ENCODE assay signal across 27 mouse cellular contexts in the genomic region with DNA sequence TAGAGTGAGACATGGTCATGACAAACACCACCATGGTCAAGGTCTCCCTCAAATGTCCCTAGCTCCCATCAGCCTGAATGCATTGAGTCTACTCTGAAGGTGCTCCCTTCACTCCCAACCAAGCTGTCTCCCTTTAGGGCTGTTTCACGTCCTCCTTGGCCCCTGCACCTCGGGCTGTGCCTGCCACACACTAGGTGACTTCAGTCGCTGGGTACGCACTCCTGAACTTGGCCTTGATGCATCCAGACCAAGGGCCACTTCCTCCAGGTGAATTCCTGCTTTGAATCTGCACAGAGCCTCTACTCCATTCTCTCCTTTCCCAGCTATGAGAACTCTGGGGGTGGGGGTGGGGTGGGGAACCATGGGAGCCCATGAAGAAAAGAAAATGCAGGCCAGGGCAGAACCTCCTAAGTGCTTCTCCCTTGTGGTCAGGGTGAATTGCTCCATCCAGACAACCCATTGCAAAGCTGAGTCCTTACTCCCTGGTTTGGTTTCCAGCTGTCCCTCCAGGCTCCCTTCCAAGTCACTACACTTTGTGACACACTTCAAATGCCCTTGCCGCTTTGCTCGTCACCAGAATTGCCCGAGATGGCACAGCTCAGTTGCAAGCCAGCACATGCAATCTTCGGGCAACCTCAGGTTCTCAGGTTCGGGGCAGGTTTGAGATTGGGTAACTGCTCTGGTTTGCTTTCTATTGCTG.
DNase-seq lines count a peak whose midpoint lies in the region; ATAC-seq and TF ChIP-seq lines count a peak whose summit lies in the region.
"Had no signal": no experiment of that assay in that cellular context is flagged by ENCODE, and none has a peak within 500 bp of the region (broad histone marks: within the 10 kb centered on the region; RNA-seq: fewer than 3 reads in every experiment).

No protein-coding gene starts in this region.

- no peaks in the 10 kb centered on the region for H3K36me3 ChIP-seq in liver, postnatal 0 days (replicated peaks; ENCODE audit: insufficient read depth, low read length)
- H3K36me3 ChIP-seq in liver, embryonic 12.5 days = no peaks in the 10 kb centered on the region
- H3K36me3 ChIP-seq in forebrain, embryonic 13.5 days (ENCODE audit: poor library complexity, severe bottlenecking) = no peaks in the 10 kb centered on the region
- H3K36me3 ChIP-seq: embryonic facial prominence, embryonic 12.5 days; hindbrain, embryonic 10.5 days; limb, embryonic 13.5 days; liver, embryonic 13.5 days; midbrain, embryonic 13.5 days; neural tube, embryonic 13.5 days; stomach, embryonic 15.5 days had no signal

- no peak for ATAC-seq in liver, postnatal 0 days
- ATAC-seq in liver, embryonic 12.5 days = no peak
- ATAC-seq in forebrain, embryonic 13.5 days = no peak
- ATAC-seq: forebrain, embryonic 14.5 days; hindbrain, embryonic 16.5 days; intestine, postnatal 0 days; midbrain, embryonic 13.5 days had no signal

- H3K4me1 ChIP-seq in liver, postnatal 0 days (ENCODE audit: insufficient read depth) = no peaks in the 10 kb centered on the region
- H3K4me1 ChIP-seq in liver, embryonic 12.5 days = no peaks in the 10 kb centered on the region
- H3K4me1 ChIP-seq in brown adipose tissue, adult 24 weeks (ENCODE audit: control insufficient read depth, insufficient read depth, insufficient read length, low read length) = peaks cover 7% of the 10 kb centered on the region
- H3K4me1 ChIP-seq in forebrain, embryonic 13.5 days = no peaks in the 10 kb centered on the region
- H3K4me1 ChIP-seq: embryonic facial prominence, embryonic 12.5 days; hindbrain, embryonic 10.5 days; limb, embryonic 13.5 days; liver, embryonic 13.5 days; midbrain, embryonic 13.5 days; neural tube, embryonic 13.5 days; stomach, embryonic 15.5 days had no signal

- no peak overlapping the region for H3K4me2 ChIP-seq in liver, postnatal 0 days (ENCODE audit: low read depth, low read length)
- H3K4me2 ChIP-seq in liver, embryonic 12.5 days = no peak overlapping the region
- H3K4me2 ChIP-seq in forebrain, embryonic 13.5 days = no peak overlapping the region
- H3K4me2 ChIP-seq: embryonic facial prominence, embryonic 12.5 days; limb, embryonic 13.5 days; liver, embryonic 13.5 days; lung, embryonic 14.5 days; midbrain, embryonic 13.5 days; neural tube, embryonic 13.5 days; stomach, embryonic 15.5 days had no signal

- H3K9me3 ChIP-seq in liver, postnatal 0 days (ENCODE audit: low read length) = peaks cover 3% of the 10 kb centered on the region
- 0 out of 2 replicates have a peak, but pooled peaks cover 12% of the 10 kb centered on the region for H3K9me3 ChIP-seq in liver, embryonic 12.5 days (replicated peaks)
- peaks cover 5% of the 10 kb centered on the region for H3K9me3 ChIP-seq in forebrain, embryonic 13.5 days (replicated peaks)
- H3K9me3 ChIP-seq: embryonic facial prominence, embryonic 12.5 days; stomach, embryonic 15.5 days had no signal

- no peak for TF ChIP-seq CTCF in liver, postnatal 0 days (IDR thresholded peaks at IDR 0.05; ENCODE audit: low read depth)

- H3K27ac ChIP-seq in liver, postnatal 0 days (ENCODE audit: low read depth) = no peak overlapping the region
- H3K27ac ChIP-seq in liver, embryonic 12.5 days = no peak overlapping the region
- peak overlapping the region; percentile 61 for H3K27ac ChIP-seq in brown adipose tissue, adult 24 weeks (replicated peaks; ENCODE audit: low read depth, low read length)
- no peak overlapping the region for H3K27ac ChIP-seq in forebrain, embryonic 13.5 days
- H3K27ac ChIP-seq: embryonic facial prominence, embryonic 12.5 days; hindbrain, embryonic 10.5 days; limb, embryonic 13.5 days; liver, embryonic 13.5 days; midbrain, embryonic 13.5 days; neural tube, embryonic 13.5 days; stomach, embryonic 15.5 days had no signal

- TF ChIP-seq EP300 in liver, postnatal 0 days (IDR thresholded peaks at IDR 0.05; ENCODE audit: low read depth) = no peak

- no peak overlapping the region for H3K4me3 ChIP-seq in liver, postnatal 0 days (ENCODE audit: low read depth, low read length)
- no peak overlapping the region for H3K4me3 ChIP-seq in liver, embryonic 12.5 days
- no peak overlapping the region for H3K4me3 ChIP-seq in brown adipose tissue, adult 24 weeks (ENCODE audit: insufficient read depth, low read depth, low read length)
- no peak overlapping the region for H3K4me3 ChIP-seq in forebrain, embryonic 13.5 days
- H3K4me3 ChIP-seq: embryonic facial prominence, embryonic 12.5 days; erythroblast, embryonic 14.5 days; hindbrain, embryonic 10.5 days; limb, embryonic 13.5 days; liver, embryonic 13.5 days; megakaryocyte, embryonic 14.5 days; midbrain, embryonic 13.5 days; neural tube, embryonic 13.5 days; stomach, embryonic 15.5 days had no signal

- H3K27me3 ChIP-seq in liver, postnatal 0 days (ENCODE audit: insufficient read depth, low read length) = no peaks in the 10 kb centered on the region
- no peaks in the 10 kb centered on the region for H3K27me3 ChIP-seq in liver, embryonic 12.5 days (replicated peaks)
- H3K27me3 ChIP-seq in forebrain, embryonic 13.5 days = no peaks in the 10 kb centered on the region
- H3K27me3 ChIP-seq: embryonic facial prominence, embryonic 12.5 days; limb, embryonic 13.5 days; liver, embryonic 13.5 days; midbrain, embryonic 13.5 days; neural tube, embryonic 13.5 days; stomach, embryonic 15.5 days had no signal

- 66% methylated on average over 9 of the region's 9 CpGs for WGBS in liver, postnatal 0 days (ENCODE audit: insufficient replicate concordance)
- 74% methylated on average over 9 of the region's 9 CpGs for WGBS in liver, embryonic 12.5 days (ENCODE audit: insufficient replicate concordance)
- 92% methylated on average over 9 of the region's 9 CpGs for WGBS in forebrain, embryonic 13.5 days

- DNase-seq in gastrocnemius, postnatal 10 days = peak; percentile 9
- DNase-seq in gastrocnemius, adult 18-20 months (ENCODE audit: low spot score) = no peak
- peak; percentile 8 for DNase-seq in liver, postnatal 0 days
- DNase-seq in adrenal gland, postnatal 10 days = peak; percentile 63
- DNase-seq in frontal cortex, postnatal 36 days (ENCODE audit: low spot score in 2 of 2) = no peak
- DNase-seq: cerebellum, adult 18-20 months; cerebellum, postnatal 14 days; gastrocnemius, postnatal 14 days; kidney, postnatal 4 days; liver, embryonic 13.5 days; lung, embryonic 14.5 days; retina, postnatal 1 day; thymus, postnatal 36 days had no signal

- no peak overlapping the region for H3K9ac ChIP-seq in liver, postnatal 0 days (replicated peaks)
- H3K9ac ChIP-seq in liver, embryonic 12.5 days = no peak overlapping the region
- H3K9ac ChIP-seq in forebrain, embryonic 13.5 days = no peak overlapping the region
- H3K9ac ChIP-seq: embryonic facial prominence, embryonic 12.5 days; limb, embryonic 13.5 days; liver, embryonic 13.5 days; lung, embryonic 14.5 days; midbrain, embryonic 13.5 days; neural tube, embryonic 13.5 days; stomach, embryonic 15.5 days had no signal

Comparison
In these comparisons a context has a peak if more than half of its experiments do, and no peak if none do; other contexts are left out.
1. DNase-seq: peak in gastrocnemius, postnatal 10 days (single experiment), liver, postnatal 0 days (single experiment) and adrenal gland, postnatal 10 days (single experiment); none in gastrocnemius, adult 18-20 months (single experiment) and frontal cortex, postnatal 36 days (0 of 2).